Mouse (Mus musculus): Measurements from ENCODE around the gene Gm5741. TPM values are rescaled to one million over a fixed set of nuclear protein-coding genes. Genes with fewer than 3 reads are reported as not detected.
A peak's percentile ranks its signal among the peaks of the same experiment; 100 is the strongest.
"Not testable (repeated sequence)": the region's sequence is repeated elsewhere in the genome, so short reads cannot be mapped to it uniquely, and the experiment has no call there.

Gm5741 gene
- polyA plus RNA-seq, 1 experiment from 2014 or later = 0.80 TPM

- H3K9me3 ChIP-seq (replicated peaks) = no peaks in the 10 kb centered on the region
Observed at GRCm38 (mm10) chr8:85086238-85086637, 18.5 kb upstream of the Gm5741 start.

GRCm38 (mm10) chr8:85084633-85085032, 16.9 kb upstream of the Gm5741 start:
- H3K9me3 ChIP-seq (replicated peaks) = no peaks in the 10 kb centered on the region
- H3K36me3 ChIP-seq = peaks cover 51% of the 10 kb centered on the region
- no peak overlapping the region for H3K9ac ChIP-seq
- H3K4me3 ChIP-seq = peak overlapping the region; percentile 72; the same call in 1 of the 2 replicates
- 45% methylated on average over 8 of the region's 8 CpGs for WGBS (ENCODE audit: insufficient replicate concordance)
- peaks cover 49% of the 10 kb centered on the region for H3K4me1 ChIP-seq
- no peak overlapping the region for H3K27ac ChIP-seq
- H3K27me3 ChIP-seq (replicated peaks) = no peaks in the 10 kb centered on the region
- no peak for ATAC-seq
- peak overlapping the region; percentile 89 for H3K4me2 ChIP-seq

More at GRCm38 (mm10) chr8:85086238-85086637, 18.5 kb upstream of the Gm5741 start:
- H3K27me3 ChIP-seq (replicated peaks) = no peaks in the 10 kb centered on the region
- H3K36me3 ChIP-seq = peaks cover 57% of the 10 kb centered on the region
- no peak overlapping the region for H3K4me3 ChIP-seq
- 67% methylated on average over 3 of the region's 3 CpGs for WGBS (ENCODE audit: insufficient replicate concordance)
- H3K27ac ChIP-seq = no peak overlapping the region
- H3K4me1 ChIP-seq = peaks cover 48% of the 10 kb centered on the region
- no peak overlapping the region for H3K9ac ChIP-seq
- H3K4me2 ChIP-seq = no peak overlapping the region
- ATAC-seq = no peak

GRCm38 (mm10) chr8:85083108-85083813, 15.5 kb upstream of the Gm5741 start, which contains the start of gene Man2b1:
Gene Man2b1, plus strand, starts transcription at chr8:85083270.
- peak within 1 kb of the TSS; percentile 82 for H3K27ac ChIP-seq
- no peaks in the 10 kb centered on the region for H3K9me3 ChIP-seq (replicated peaks)
- peak; percentile 86 for ATAC-seq
- under 1% methylated on average over 30 of the region's 30 CpGs for WGBS (ENCODE audit: insufficient replicate concordance)
- H3K4me3 ChIP-seq = peak within 1 kb of the TSS; percentile 95
- H3K27me3 ChIP-seq (replicated peaks) = no peaks in the 10 kb centered on the region
- H3K4me2 ChIP-seq = peak within 1 kb of the TSS; percentile 89
- peaks cover 49% of the 10 kb centered on the region for H3K36me3 ChIP-seq
- peak within 1 kb of the TSS; percentile 94 for H3K9ac ChIP-seq
- peaks cover 63% of the 10 kb centered on the region for H3K4me1 ChIP-seq

GRCm38 (mm10) chr8:85082169-85082568, 14.4 kb upstream of the Gm5741 start:
- H3K9me3 ChIP-seq (replicated peaks); H3K27me3 ChIP-seq (replicated peaks); ATAC-seq: not testable (repeated sequence)
- peaks cover 48% of the 10 kb centered on the region for H3K36me3 ChIP-seq
- H3K27ac ChIP-seq = peak overlapping the region; percentile 82
- peak overlapping the region; percentile 89 for H3K4me2 ChIP-seq
- H3K4me3 ChIP-seq = peak overlapping the region; percentile 95; the same call in 1 of the 2 replicates
- WGBS (ENCODE audit: insufficient replicate concordance) = 34% methylated on average over 4 of the region's 4 CpGs
- H3K9ac ChIP-seq = peak overlapping the region; percentile 94
- peaks cover 68% of the 10 kb centered on the region for H3K4me1 ChIP-seq

- Histone ChIP-seq H3K27ac (peak within 1 kb of the TSS; percentile 82), H3K27me3 (replicated peaks) (no peaks in the 10 kb centered on the region), H3K9me3 (replicated peaks) (no peaks in the 10 kb centered on the region), H3K4me3 (peak within 1 kb of the TSS; percentile 95), H3K9ac (peak within 1 kb of the TSS; percentile 94), H3K4me1 (peaks cover 77% of the 10 kb centered on the region), H3K36me3 (peaks cover 46% of the 10 kb centered on the region), H3K4me2 (peak within 1 kb of the TSS; percentile 89)
- peak; percentile 78 for ATAC-seq
- 0% methylated on average over 9 of the region's 9 CpGs for WGBS (ENCODE audit: insufficient replicate concordance)
Observed at GRCm38 (mm10) chr8:85081216-85081555, 13.4 kb upstream of the Gm5741 start, which contains the start of gene Wdr83. Gene Wdr83, minus strand, starts transcription at chr8:85081306.

GRCm38 (mm10) chr8:85080532-85081215, 12.9 kb upstream of the Gm5741 start, which contains the start of gene Wdr83os:
Gene Wdr83os, plus strand, starts transcription at chr8:85080740.
- H3K27ac ChIP-seq = peak within 1 kb of the TSS; percentile 82
- H3K9ac ChIP-seq = peak within 1 kb of the TSS; percentile 94
- H3K4me3 ChIP-seq = peak within 1 kb of the TSS; percentile 95
- H3K9me3 ChIP-seq (replicated peaks) = no peaks in the 10 kb centered on the region
- peaks cover 82% of the 10 kb centered on the region for H3K4me1 ChIP-seq
- under 1% methylated on average over 30 of the region's 30 CpGs for WGBS (ENCODE audit: insufficient replicate concordance)
- H3K27me3 ChIP-seq (replicated peaks) = no peaks in the 10 kb centered on the region
- peaks cover 46% of the 10 kb centered on the region for H3K36me3 ChIP-seq
- peak; percentile 14; the same call in 1 of the 2 replicates for ATAC-seq
- peak within 1 kb of the TSS; percentile 89 for H3K4me2 ChIP-seq

GRCm38 (mm10) chr8:85080214-85080531, 12.4 kb upstream of the Gm5741 start:
- 0% methylated on average over 25 of the region's 25 CpGs for WGBS (ENCODE audit: insufficient replicate concordance)
- no peaks in the 10 kb centered on the region for H3K27me3 ChIP-seq (replicated peaks)
- H3K36me3 ChIP-seq = peaks cover 46% of the 10 kb centered on the region
- H3K4me3 ChIP-seq = peak overlapping the region; percentile 95
- H3K4me1 ChIP-seq = peaks cover 82% of the 10 kb centered on the region
- peak overlapping the region; percentile 82 for H3K27ac ChIP-seq
- H3K9me3 ChIP-seq (replicated peaks) = no peaks in the 10 kb centered on the region
- peak overlapping the region; percentile 94 for H3K9ac ChIP-seq
- ATAC-seq = no peak
- peak overlapping the region; percentile 89 for H3K4me2 ChIP-seq

- 0% methylated on average over 2 of the region's 2 CpGs for WGBS (ENCODE audit: insufficient replicate concordance)
- Histone ChIP-seq H3K27ac (peak overlapping the region; percentile 81), H3K9ac (peak overlapping the region; percentile 42; the same call in 1 of the 2 replicates), H3K4me1 (peaks cover 82% of the 10 kb centered on the region), H3K9me3 (replicated peaks) (no peaks in the 10 kb centered on the region), H3K4me2 (no peak overlapping the region), H3K36me3 (peaks cover 63% of the 10 kb centered on the region), H3K4me3 (no peak overlapping the region), H3K27me3 (replicated peaks) (no peaks in the 10 kb centered on the region)
- peak; percentile 38; the same call in 1 of the 2 replicates for ATAC-seq
Observed at GRCm38 (mm10) chr8:85076993-85077392, 9.2 kb upstream of the Gm5741 start.

GRCm38 (mm10) chr8:85076001-85076400, 8.2 kb upstream of the Gm5741 start:
- peaks cover 63% of the 10 kb centered on the region for H3K36me3 ChIP-seq
- WGBS (ENCODE audit: insufficient replicate concordance) = 50% methylated on average over 9 of the region's 9 CpGs
- peak overlapping the region; percentile 12; the same call in 1 of the 2 replicates for H3K4me3 ChIP-seq
- peak overlapping the region; percentile 81 for H3K27ac ChIP-seq
- H3K4me2 ChIP-seq = peak overlapping the region; percentile 55
- H3K9me3 ChIP-seq (replicated peaks) = no peaks in the 10 kb centered on the region
- H3K9ac ChIP-seq = peak overlapping the region; percentile 42
- no peaks in the 10 kb centered on the region for H3K27me3 ChIP-seq (replicated peaks)
- H3K4me1 ChIP-seq = peaks cover 76% of the 10 kb centered on the region
- ATAC-seq = peak; percentile 67

- H3K9me3 ChIP-seq (replicated peaks) = no peaks in the 10 kb centered on the region
- H3K4me1 ChIP-seq = peaks cover 80% of the 10 kb centered on the region
- H3K4me2 ChIP-seq = peak overlapping the region; percentile 55; the same call in 1 of the 2 replicates
- WGBS (ENCODE audit: insufficient replicate concordance) = 86% methylated on average over 10 of the region's 10 CpGs
- ATAC-seq = no peak
- no peak overlapping the region for H3K4me3 ChIP-seq
- H3K27ac ChIP-seq = peak overlapping the region; percentile 81
- peaks cover 63% of the 10 kb centered on the region for H3K36me3 ChIP-seq
- H3K27me3 ChIP-seq (replicated peaks) = no peaks in the 10 kb centered on the region
- H3K9ac ChIP-seq = no peak overlapping the region
Observed at GRCm38 (mm10) chr8:85074617-85075016, 6.8 kb upstream of the Gm5741 start.

- Histone ChIP-seq H3K27ac (peak overlapping the region; percentile 81; the same call in 1 of the 2 replicates), H3K27me3 (replicated peaks) (no peaks in the 10 kb centered on the region), H3K36me3 (peaks cover 60% of the 10 kb centered on the region), H3K4me1 (peaks cover 76% of the 10 kb centered on the region), H3K9me3 (replicated peaks) (no peaks in the 10 kb centered on the region), H3K9ac (no peak overlapping the region), H3K4me2 (no peak overlapping the region), H3K4me3 (no peak overlapping the region)
- WGBS (ENCODE audit: insufficient replicate concordance) = 82% methylated on average over 10 of the region's 10 CpGs
- no peak for ATAC-seq
Observed at GRCm38 (mm10) chr8:85074167-85074566, 6.4 kb upstream of the Gm5741 start.
